Mouse (Mus musculus): ENCODE results near the gene Snapin. TPM values are rescaled to one million over a fixed set of nuclear protein-coding genes. Genes with fewer than 3 reads are reported as not detected.

Gene Snapin
- polyA plus RNA-seq, 1 experiment from 2014 or later: 89.3 TPM

- WGBS: 66% methylated on average over 2 of the region's 2 CpGs
- Histone ChIP-seq H3K36me3 (ENCODE audit: control insufficient read depth, insufficient read depth, low read length) (no peaks in the 10 kb centered on the region), H3K9me3 (ENCODE audit: control insufficient read depth, low read length) (no peaks in the 10 kb centered on the region), H3K9ac (ENCODE audit: low read length) (no peak overlapping the region), H3K27me3 (ENCODE audit: control insufficient read depth, insufficient read depth, low read length) (no peaks in the 10 kb centered on the region), H3K27ac (replicated peaks in 1 of 2; ENCODE audit: control insufficient read depth in 1 of 2, insufficient read depth in 1 of 2, low read depth in 2 of 2, low read length in 2 of 2) (no peak overlapping the region), H3K4me3 (ENCODE audit: control insufficient read depth in 1 of 2, insufficient read depth in 1 of 2, low read depth in 1 of 2, low read length in 2 of 2) (no peak overlapping the region), H3K4me1 (ENCODE audit: control insufficient read depth in 2 of 2, insufficient read depth in 2 of 2, low read length in 2 of 2) (peaks cover 2 to 3% of the 10 kb centered on the region in 2 experiments; a peak in 3 of 4 replicates), H3K4me2 (ENCODE audit: low read length) (no peak overlapping the region)
- ATAC-seq (ENCODE audit: insufficient number of reproducible peaks, insufficient read depth, low FRiP score, low read depth): no peak
These were observed 50.1 kb downstream of the Snapin start for GRCm38 (mm10) chr3:90440756-90441155.

Other genes starting within 250 kb of the Snapin start
- gene Creb3l4, start 247.5 kb downstream of the Snapin start, polyA plus RNA-seq (2014; fragmentation: Nextera tagmentation; extraction: Ambion mirVana): 1.9 and 3.5 TPM in 2 replicates
- 86.6 and 88.2 TPM in 2 replicates for gene Slc39a1, start 242.9 kb downstream of the Snapin start, polyA plus RNA-seq (2014; fragmentation: Nextera tagmentation; extraction: Ambion mirVana)
- 7.5 and 8.7 TPM in 2 replicates for gene Crtc2, start 236.9 kb downstream of the Snapin start, polyA plus RNA-seq (2014; fragmentation: Nextera tagmentation; extraction: Ambion mirVana)
- gene Dennd4b, start 225.8 kb downstream of the Snapin start, polyA plus RNA-seq (2014; fragmentation: Nextera tagmentation; extraction: Ambion mirVana): 5.4 and 5.6 TPM in 2 replicates
- 8.2 and 9.4 TPM in 2 replicates for gene Gatad2b, start 197.9 kb downstream of the Snapin start, polyA plus RNA-seq (2014; fragmentation: Nextera tagmentation; extraction: Ambion mirVana)
- gene Slc27a3, start 101.1 kb downstream of the Snapin start, polyA plus RNA-seq (2014; fragmentation: Nextera tagmentation; extraction: Ambion mirVana): 4.3 and 4.6 TPM in 2 replicates
- gene Ints3, start 57.4 kb downstream of the Snapin start, polyA plus RNA-seq (2014; fragmentation: Nextera tagmentation; extraction: Ambion mirVana): 21.0 and 22.1 TPM in 2 replicates
- 11.6 and 11.8 TPM in 2 replicates for gene Npr1, start 25.2 kb downstream of the Snapin start, polyA plus RNA-seq (2014; fragmentation: Nextera tagmentation; extraction: Ambion mirVana)
- 110 and 112 TPM in 2 replicates for gene Ilf2, start 14.9 kb downstream of the Snapin start, polyA plus RNA-seq (2014; fragmentation: Nextera tagmentation; extraction: Ambion mirVana)
- 60.2 and 65.7 TPM in 2 replicates for gene Chtop, start 18.5 kb upstream of the Snapin start, polyA plus RNA-seq (2014; fragmentation: Nextera tagmentation; extraction: Ambion mirVana)
- 319 and 338 TPM in 2 replicates for gene S100a1, start 23.4 kb upstream of the Snapin start, polyA plus RNA-seq (2014; fragmentation: Nextera tagmentation; extraction: Ambion mirVana)
- gene S100a13, start 23.4 kb upstream of the Snapin start, polyA plus RNA-seq (2014; fragmentation: Nextera tagmentation; extraction: Ambion mirVana): 86.9 and 99.9 TPM in 2 replicates
- gene S100a14, start 35.8 kb upstream of the Snapin start, polyA plus RNA-seq (2014; fragmentation: Nextera tagmentation; extraction: Ambion mirVana): not detected in 2 replicates
- 80.7 and 84.0 TPM in 2 replicates for gene S100a16, start 46.2 kb upstream of the Snapin start, polyA plus RNA-seq (2014; fragmentation: Nextera tagmentation; extraction: Ambion mirVana)
- gene S100a3, start 69.5 kb upstream of the Snapin start, polyA plus RNA-seq (2014; fragmentation: Nextera tagmentation; extraction: Ambion mirVana): 0.32 TPM in 2 replicates
- not detected in 2 replicates for gene S100a2, start 99.2 kb upstream of the Snapin start, polyA plus RNA-seq (2014; fragmentation: Nextera tagmentation; extraction: Ambion mirVana)
- gene Gm42674, start 110.9 kb upstream of the Snapin start, polyA plus RNA-seq (2014; fragmentation: Nextera tagmentation; extraction: Ambion mirVana): not detected in 2 replicates
- gene S100a4, start 112.7 kb upstream of the Snapin start, polyA plus RNA-seq (2014; fragmentation: Nextera tagmentation; extraction: Ambion mirVana): 2.5 and 3.8 TPM in 2 replicates
- gene S100a5, start 117.5 kb upstream of the Snapin start, polyA plus RNA-seq (2014; fragmentation: Nextera tagmentation; extraction: Ambion mirVana): not detected in 2 replicates
- 43.9 and 49.8 TPM in 2 replicates for gene S100a6, start 121.8 kb upstream of the Snapin start, polyA plus RNA-seq (2014; fragmentation: Nextera tagmentation; extraction: Ambion mirVana)
- not detected in 2 replicates for gene S100a7a, start 163.0 kb upstream of the Snapin start, polyA plus RNA-seq (2014; fragmentation: Nextera tagmentation; extraction: Ambion mirVana)
- 6.5 and 13.7 TPM in 2 replicates for gene S100a8, start 177.9 kb upstream of the Snapin start, polyA plus RNA-seq (2014; fragmentation: Nextera tagmentation; extraction: Ambion mirVana)
- gene S100a9, start 204.7 kb upstream of the Snapin start, polyA plus RNA-seq (2014; fragmentation: Nextera tagmentation; extraction: Ambion mirVana): 2.7 and 11.4 TPM in 2 replicates
- gene Pglyrp4, start 235.9 kb upstream of the Snapin start, polyA plus RNA-seq (2014; fragmentation: Nextera tagmentation; extraction: Ambion mirVana): not detected in 2 replicates